Mouse (Mus musculus): Measurements from ENCODE around the gene Hist1h2bh.

DNA sequence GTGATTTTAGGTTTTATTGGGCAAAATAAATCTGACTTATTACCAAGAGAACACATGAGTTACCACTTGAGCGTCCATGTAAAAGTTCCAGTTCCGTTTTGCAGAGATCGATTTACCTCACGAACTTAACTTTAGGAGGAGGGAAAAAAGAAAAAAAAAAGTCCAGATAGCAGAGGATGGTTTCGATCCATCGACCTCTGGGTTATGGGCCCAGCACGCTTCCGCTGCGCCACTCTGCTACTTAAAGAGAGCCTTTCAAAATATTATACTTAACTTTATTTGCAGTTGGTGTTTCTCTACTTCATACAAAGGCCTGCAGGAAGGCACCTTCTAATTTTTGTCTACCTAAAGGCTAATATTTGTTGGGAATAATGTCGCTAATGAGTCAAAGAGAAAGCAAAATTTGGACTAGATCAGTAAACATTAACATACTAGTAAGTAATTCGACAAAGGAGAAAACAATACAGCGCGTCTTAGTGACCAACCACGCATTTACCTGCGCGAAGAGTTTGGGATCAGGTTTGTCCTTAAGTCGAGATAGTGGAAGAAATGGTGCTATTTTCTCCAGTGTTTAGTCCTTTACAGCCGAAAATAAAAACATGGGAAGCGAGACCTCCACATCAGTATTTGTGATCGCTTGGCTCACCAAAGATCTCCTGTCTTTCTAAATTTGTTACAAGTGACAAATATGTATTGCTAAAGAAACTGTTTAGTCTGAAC is 12.9 kb downstream of the Hist1h2bh start:
- TF ChIP-seq CTCF (IDR thresholded peaks at IDR 0.05; ENCODE audit: control insufficient read depth, insufficient read depth, insufficient read length) (no peak), MAX (IDR thresholded peaks at IDR 0.05) (no peak), MYOD1 (IDR thresholded peaks at IDR 0.05; ENCODE audit: control insufficient read depth, insufficient read length, low read depth) (no peak)

Measured in C2C12 (cell line).